ENCODE assay signal across 8 mouse cellular contexts in the genomic region with DNA sequence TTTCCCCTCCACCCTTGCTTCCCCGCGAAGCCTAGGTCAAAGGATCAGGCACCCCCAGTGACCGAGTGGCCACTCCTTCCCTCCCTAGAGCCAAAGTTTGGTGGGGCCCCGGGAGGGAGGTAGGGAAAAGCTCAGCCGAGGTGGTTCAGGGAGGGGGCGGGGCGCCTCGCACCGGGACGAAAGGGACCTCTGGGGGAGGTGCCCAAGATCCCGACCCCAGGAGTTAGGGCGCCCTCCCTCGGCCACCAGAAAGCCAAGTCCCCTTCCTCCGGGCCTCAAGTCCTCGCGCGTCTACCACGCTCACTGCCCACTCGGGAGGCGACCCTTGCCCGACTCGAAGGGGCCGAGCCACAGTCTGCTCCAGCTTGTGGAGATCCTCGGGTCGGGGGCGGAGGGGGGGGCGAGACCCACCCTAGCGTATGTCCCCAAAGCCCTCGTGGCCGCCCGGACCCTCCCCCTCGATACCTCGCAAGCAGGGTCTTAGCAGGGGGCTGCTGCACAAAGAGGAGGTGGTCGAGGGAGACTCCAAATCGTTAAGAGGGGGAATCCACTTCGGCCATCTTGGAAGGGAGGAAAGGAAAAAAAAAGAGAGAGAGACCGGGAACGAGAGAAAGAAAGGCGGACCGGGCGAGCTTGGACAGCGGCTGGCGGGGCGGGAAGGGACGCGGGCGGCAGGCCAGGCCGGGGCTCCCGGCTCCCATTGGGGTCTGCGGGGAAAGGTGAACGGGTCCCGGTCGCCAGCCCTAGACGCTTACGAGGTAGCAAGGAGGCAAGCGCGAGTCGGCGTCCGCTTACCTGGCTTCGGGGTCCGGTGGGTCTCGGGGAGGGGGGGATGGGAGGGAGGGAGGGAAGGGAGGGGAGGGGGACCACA. TPM values are rescaled to one million over a fixed set of nuclear protein-coding genes. Genes with fewer than 3 reads are reported as not detected.
DNase-seq lines count a peak whose midpoint lies in the region; ATAC-seq and TF ChIP-seq lines count a peak whose summit lies in the region.

No protein-coding gene starts in this region.

- intact Hi-C loops in gastrocnemius, postnatal 14 days (cut with DNase I; ENCODE audit: low total_unique reads), result no loop called here

- peak overlapping the region; percentile 87 for H3K4me3 ChIP-seq in intestine, embryonic 15.5 days (replicated peaks)
- H3K4me3 ChIP-seq in liver, embryonic 15.5 days (replicated peaks), result peak overlapping the region; percentile 59
- peak overlapping the region; percentile 63 for H3K4me3 ChIP-seq in olfactory bulb, adult 2 months (ENCODE audit: insufficient read depth, low read depth, low read length)

- no peaks in the 10 kb centered on the region for H3K9me3 ChIP-seq in intestine, embryonic 15.5 days
- H3K9me3 ChIP-seq in liver, embryonic 15.5 days (replicated peaks), result no peaks in the 10 kb centered on the region

- no peak for TF ChIP-seq POLR2A in olfactory bulb, adult 2 months (IDR thresholded peaks at IDR 0.05; ENCODE audit: insufficient read depth, low read depth, low read length)

- WGBS in intestine, embryonic 15.5 days, result under 1% methylated on average over 54 of the region's 63 CpGs
- WGBS in liver, embryonic 15.5 days (ENCODE audit: insufficient replicate concordance), result under 1% methylated on average over 55 of the region's 63 CpGs
- WGBS in olfactory bulb, adult 2 months, result under 1% methylated on average over 57 of the region's 63 CpGs

- DNase-seq in spleen, postnatal 4 days (ENCODE audit: low spot score in 2 of 2), result peak; percentile 40 to 77
- DNase-seq in spleen, postnatal 36 days (ENCODE audit: low spot score in 2 of 2), result no peak
- DNase-seq in cerebellum, postnatal 10 days, result peak; percentile 90
- peak; percentile 80 for DNase-seq in gastrocnemius, postnatal 14 days
- DNase-seq in T-cell, adult 2 months (ENCODE audit: low spot score), result no peak

- H3K36me3 ChIP-seq in intestine, embryonic 15.5 days, result no peaks in the 10 kb centered on the region
- no peaks in the 10 kb centered on the region for H3K36me3 ChIP-seq in liver, embryonic 15.5 days (replicated peaks)

- peak overlapping the region; percentile 80 for H3K4me2 ChIP-seq in intestine, embryonic 15.5 days (replicated peaks)
- peak overlapping the region; percentile 92 for H3K4me2 ChIP-seq in liver, embryonic 15.5 days

- ATAC-seq in intestine, embryonic 15.5 days, result peak; percentile 8
- ATAC-seq in liver, embryonic 15.5 days (ENCODE audit: insufficient read depth), result no peak

- no peaks in the 10 kb centered on the region for H3K27me3 ChIP-seq in intestine, embryonic 15.5 days (replicated peaks)
- H3K27me3 ChIP-seq in liver, embryonic 15.5 days, result peaks cover 66% of the 10 kb centered on the region

- peak overlapping the region; percentile 91 for H3K9ac ChIP-seq in intestine, embryonic 15.5 days
- H3K9ac ChIP-seq in liver, embryonic 15.5 days, result peak overlapping the region; percentile 52

- H3K27ac ChIP-seq in intestine, embryonic 15.5 days, result peak overlapping the region; percentile 96
- H3K27ac ChIP-seq in liver, embryonic 15.5 days (replicated peaks), result peak overlapping the region; percentile 48; the same call in 1 of the 2 replicates
- H3K27ac ChIP-seq in olfactory bulb, adult 2 months (ENCODE audit: insufficient read depth, low read depth, low read length), result peak overlapping the region; percentile 1; the same call in 1 of the 2 replicates

- peak; percentile 29; the same call in 1 of the 2 replicates for TF ChIP-seq CTCF in olfactory bulb, adult 2 months (IDR thresholded peaks at IDR 0.05; ENCODE audit: insufficient read depth, low read depth, low read length)

- H3K4me1 ChIP-seq in intestine, embryonic 15.5 days (replicated peaks), result peaks cover 54% of the 10 kb centered on the region
- peaks cover 71% of the 10 kb centered on the region for H3K4me1 ChIP-seq in liver, embryonic 15.5 days (replicated peaks)
- H3K4me1 ChIP-seq in olfactory bulb, adult 2 months (ENCODE audit: control insufficient read depth, insufficient read depth, low read length), result peaks cover 45% of the 10 kb centered on the region

RNA-seq across cellular contexts. Expression of a gene that starts 1.3 kb away (rescaled TPM):
- 1 to 10 TPM; 6.5 to 7.7 TPM for total RNA-seq in gastrocnemius, postnatal 14 days (2021)
- 12.7 and 12.8 TPM in 2 replicates for polyA plus RNA-seq in intestine, embryonic 15.5 days (2015; fragmentation: Nextera tagmentation; extraction: Ambion mirVana)
- polyA plus RNA-seq in liver, embryonic 15.5 days (2015; fragmentation: Nextera tagmentation; extraction: Ambion mirVana), result 1.4 and 2.7 TPM in 2 replicates
- polyA plus RNA-seq in olfactory bulb, adult 2 months (2012; ENCODE audit: insufficient read depth, insufficient read length, low replicate concordance, missing spikeins), result not detected in 2 replicates

RNA-seq across cellular contexts. Expression of a gene that starts 4.2 kb away (rescaled TPM):
- total RNA-seq in gastrocnemius, postnatal 14 days (2021), result 100 to 1,000 TPM; 146 to 154 TPM
- 426 and 480 TPM in 2 replicates for polyA plus RNA-seq in intestine, embryonic 15.5 days (2015; fragmentation: Nextera tagmentation; extraction: Ambion mirVana)
- polyA plus RNA-seq in liver, embryonic 15.5 days (2015; fragmentation: Nextera tagmentation; extraction: Ambion mirVana), result 236 and 247 TPM in 2 replicates
- polyA plus RNA-seq in olfactory bulb, adult 2 months (2012; ENCODE audit: insufficient read depth, insufficient read length, low replicate concordance, missing spikeins), result not detected in 2 replicates

RNA-seq across cellular contexts. Expression of a gene that starts 13.3 kb away (rescaled TPM):
- 100 to 1,000 TPM; 105 to 116 TPM for total RNA-seq in gastrocnemius, postnatal 14 days (2021)
- 79.9 and 93.0 TPM in 2 replicates for polyA plus RNA-seq in intestine, embryonic 15.5 days (2015; fragmentation: Nextera tagmentation; extraction: Ambion mirVana)
- polyA plus RNA-seq in liver, embryonic 15.5 days (2015; fragmentation: Nextera tagmentation; extraction: Ambion mirVana), result 11.4 and 12.3 TPM in 2 replicates
- not detected in 2 replicates for polyA plus RNA-seq in olfactory bulb, adult 2 months (2012; ENCODE audit: insufficient read depth, insufficient read length, low replicate concordance, missing spikeins)

RNA-seq across cellular contexts. Expression of a gene that starts 35.8 kb away (rescaled TPM):
- total RNA-seq in gastrocnemius, postnatal 14 days (2021), result 10 to 100 TPM; 26.2 to 27.4 TPM
- 1.9 and 2.4 TPM in 2 replicates for polyA plus RNA-seq in intestine, embryonic 15.5 days (2015; fragmentation: Nextera tagmentation; extraction: Ambion mirVana)
- 0.16 and 0.20 TPM in 2 replicates for polyA plus RNA-seq in liver, embryonic 15.5 days (2015; fragmentation: Nextera tagmentation; extraction: Ambion mirVana)
- 69.4 and 106 TPM in 2 replicates for polyA plus RNA-seq in olfactory bulb, adult 2 months (2012; ENCODE audit: insufficient read depth, insufficient read length, low replicate concordance, missing spikeins)

RNA-seq across cellular contexts. Expression of a gene that starts 45.5 kb away (rescaled TPM):
- total RNA-seq in gastrocnemius, postnatal 14 days (2021), result 10 to 100 TPM; 33.3 to 38.5 TPM
- polyA plus RNA-seq in intestine, embryonic 15.5 days (2015; fragmentation: Nextera tagmentation; extraction: Ambion mirVana), result 1.0 and 1.2 TPM in 2 replicates
- polyA plus RNA-seq in liver, embryonic 15.5 days (2015; fragmentation: Nextera tagmentation; extraction: Ambion mirVana), result 0.48 and 0.54 TPM in 2 replicates
- not detected in 2 replicates for polyA plus RNA-seq in olfactory bulb, adult 2 months (2012; ENCODE audit: insufficient read depth, insufficient read length, low replicate concordance, missing spikeins)

Comparison
In these comparisons a context has a peak if more than half of its experiments do, and no peak if none do; other contexts are left out.
1. DNase-seq: peak in spleen, postnatal 4 days (2 of 2), cerebellum, postnatal 10 days (2 of 2) and gastrocnemius, postnatal 14 days (single experiment); none in spleen, postnatal 36 days (0 of 2) and T-cell, adult 2 months (single experiment).
2. H3K27ac ChIP-seq: peak in every context shown above with its lines; median percentile 96 in intestine, embryonic 15.5 days; 48 in liver, embryonic 15.5 days; 1 in olfactory bulb, adult 2 months.
3. Peak in every context shown above with its lines, with median percentiles within 50 percentile points of each other: H3K4me3 ChIP-seq.